Mouse (Mus musculus) heart, embryonic 13.5 days (tissue): ENCODE results near the gene Anapc15. TPM values are rescaled to one million over a fixed set of nuclear protein-coding genes. Genes with fewer than 3 reads are reported as not detected.
"Not testable (repeated sequence)": the region's sequence is repeated elsewhere in the genome, so short reads cannot be mapped to it uniquely, and the experiment has no call there.

Experiments
- ATAC-seq: fragments of 200-750 bp; cut with Nextera tagmentation; 2 replicates; pipeline ENCODE4 v1.8.0; 2017; ENCODE audit warnings: moderate TSS enrichment; ENCODE audit not compliant: insufficient number of reproducible peaks, low FRiP score, low TSS enrichment; ENCODE audit errors: extremely low read depth
- H3K27ac ChIP-seq: fragments of 300-500 bp; sonication (generic); replicated peaks from 2 replicates; pipeline ENCODE4 v1.5.1; 2015; ENCODE audit warnings: moderate library complexity, mild to moderate bottlenecking, inconsistent platforms
- H3K27me3 ChIP-seq: fragments of 300-500 bp; sonication (generic); replicated peaks from 2 replicates; pipeline ENCODE4 v1.6.1; 2015; ENCODE audit warnings: mild to moderate bottlenecking, inconsistent platforms
- H3K36me3 ChIP-seq: fragments of 300-500 bp; sonication (generic); 2 replicates; pipeline ENCODE4 v1.6.1; 2015; ENCODE audit warnings: mild to moderate bottlenecking, inconsistent platforms
- H3K4me1 ChIP-seq: fragments of 300-500 bp; sonication (generic); 2 replicates; pipeline ENCODE4 v1.6.1; 2015; ENCODE audit warnings: inconsistent platforms
- H3K4me2 ChIP-seq: fragments of 300-500 bp; sonication (generic); 2 replicates; pipeline ENCODE4 v1.6.1; 2015; ENCODE audit warnings: inconsistent platforms, mild to moderate bottlenecking, moderate library complexity
- H3K4me3 ChIP-seq: fragments of 300-500 bp; sonication (generic); 2 replicates; pipeline ENCODE4 v1.5.1; 2015; ENCODE audit warnings: moderate library complexity, mild to moderate bottlenecking, inconsistent platforms
- H3K9ac ChIP-seq: fragments of 300-500 bp; sonication (generic); 2 replicates; pipeline ENCODE4 v1.6.1; 2015; ENCODE audit warnings: inconsistent platforms, mild to moderate bottlenecking, moderate library complexity
- H3K9me3 ChIP-seq: fragments of 300-500 bp; sonication (generic); 2 replicates; pipeline ENCODE4 v1.6.1; 2016; ENCODE audit warnings: inconsistent platforms
- WGBS: fragments of 180-500 bp; shearing (Covaris S2); methylation state at CpG from one replicate; pipeline ENCODE4 v1.1.7; 2015; ENCODE audit warnings: mixed read lengths; 5-methylcytosine and 5-hydroxymethylcytosine counted together
- microRNA-seq: library from miRNA; unstranded; fragments of <30 nt; microRNA quantifications from one replicate; pipeline ENCODE4, GENCODE M21; 2016
- polyA plus RNA-seq: library from polyadenylated mRNA; unstranded; fragments of >200 nt; fragmentation: Nextera tagmentation; extraction: Ambion mirVana; gene quantifications from 2 replicates; pipeline ENCODE4 v1.2.1, GENCODE M21; 2015

The Anapc15 gene
- polyA plus RNA-seq, 1 experiment from 2014 or later = 61.7 TPM

DNA sequence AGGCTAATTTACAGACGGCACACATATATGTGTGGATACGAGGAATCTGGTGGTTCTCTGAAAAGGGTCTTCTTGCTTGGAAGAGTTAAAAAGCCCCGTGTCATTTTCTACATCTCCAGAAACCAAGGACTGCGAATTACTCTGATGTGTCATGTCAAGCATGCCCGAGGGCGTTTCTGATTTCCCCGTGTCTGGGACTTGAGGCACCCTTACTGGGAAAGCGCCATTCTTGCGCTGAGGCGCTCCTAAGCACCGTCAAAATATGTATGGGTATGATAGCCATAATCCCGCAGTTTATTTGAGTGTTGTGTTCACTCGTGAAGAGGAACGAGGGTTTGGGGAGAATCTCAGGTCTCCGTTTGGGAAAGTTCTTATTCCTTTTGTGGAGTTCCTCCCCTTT lies 69.8 kb downstream of the Anapc15 start:
- 4% methylated on average over 15 of the region's 15 CpGs for WGBS
- Histone ChIP-seq H3K9me3 (no peaks in the 10 kb centered on the region), H3K27ac (peak overlapping the region; percentile 80), H3K4me2 (peak overlapping the region; percentile 68), H3K27me3 (no peaks in the 10 kb centered on the region), H3K4me3 (peak overlapping the region; percentile 89), H3K36me3 (0 out of 2 replicates have a peak, but pooled peaks cover 2% of the 10 kb centered on the region), H3K9ac (peak overlapping the region; percentile 87), H3K4me1 (peaks cover 34% of the 10 kb centered on the region)
- ATAC-seq = no peak

DNA sequence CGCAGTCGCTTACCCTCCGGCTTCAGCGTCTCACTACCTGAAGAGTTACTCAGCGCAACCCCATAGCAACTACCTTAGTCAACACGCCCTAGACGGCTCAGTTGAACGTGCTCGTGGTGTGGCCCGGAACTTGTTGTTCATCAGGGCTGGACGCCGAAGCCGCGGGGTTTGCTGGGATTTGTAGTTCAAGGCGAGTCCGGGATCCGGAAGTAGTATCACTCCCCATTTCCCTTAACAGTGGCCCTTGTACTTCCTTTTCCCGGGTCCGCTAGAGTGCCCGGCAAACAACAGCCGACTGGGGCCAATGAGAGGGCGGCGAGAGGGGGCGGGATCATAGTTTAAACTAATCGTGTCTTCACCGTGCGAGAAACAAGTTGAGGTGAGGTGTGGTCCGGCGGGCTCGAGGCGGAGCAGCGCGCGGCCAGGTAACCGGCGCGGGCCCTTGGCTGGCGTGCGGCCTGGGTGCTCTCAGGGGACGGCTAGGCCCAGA lies 70.3 kb downstream of the Anapc15 start, which contains the start of the genes Lrrc51 and Numa1:
Lrrc51 (minus strand) TSS at position 145 of the 490 bp plus-strand sequence.
Numa1 (plus strand) TSS at position 361 of the 490 bp plus-strand sequence.
- peak within 1 kb of the TSS; percentile 82 for H3K4me2 ChIP-seq
- peak; percentile 97 for ATAC-seq
- H3K9ac ChIP-seq = peak within 1 kb of the TSS; percentile 93
- peaks cover 34% of the 10 kb centered on the region for H3K4me1 ChIP-seq
- peak within 1 kb of the TSS; percentile 80 for H3K27ac ChIP-seq
- H3K4me3 ChIP-seq = peak within 1 kb of the TSS; percentile 89
- H3K36me3 ChIP-seq = 0 out of 2 replicates have a peak, but pooled peaks cover 4% of the 10 kb centered on the region
- no peaks in the 10 kb centered on the region for H3K27me3 ChIP-seq
- no peaks in the 10 kb centered on the region for H3K9me3 ChIP-seq
- WGBS = under 1% methylated on average over 40 of the region's 40 CpGs

DNA sequence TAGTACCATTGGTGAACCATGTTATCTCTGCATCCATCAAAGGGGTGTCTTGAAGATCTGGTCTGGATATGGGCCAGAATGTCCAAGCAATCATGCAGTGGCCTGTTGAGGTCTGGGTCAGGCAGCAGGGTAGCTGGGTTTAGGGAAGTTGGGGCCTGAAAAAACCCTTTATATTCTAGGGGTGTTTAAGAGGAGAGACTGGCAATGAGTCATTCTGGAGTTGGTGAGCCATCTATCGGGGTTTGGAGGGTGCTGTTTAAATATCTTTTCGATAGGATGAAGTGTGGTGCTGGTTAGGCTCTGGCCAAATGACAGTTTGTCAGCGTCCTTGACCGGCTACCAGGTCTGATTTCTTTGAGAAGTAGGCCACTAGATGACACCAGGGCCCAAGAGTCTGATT lies 72.4 kb downstream of the Anapc15 start:
- Histone ChIP-seq H3K27me3 (no peaks in the 10 kb centered on the region), H3K4me3 (no peak overlapping the region), H3K4me2 (no peak overlapping the region), H3K9me3 (no peaks in the 10 kb centered on the region), H3K4me1 (peaks cover 34% of the 10 kb centered on the region), H3K36me3 (peaks cover 5% of the 10 kb centered on the region; the same call in 1 of the 2 replicates), H3K27ac (no peak overlapping the region), H3K9ac (peak overlapping the region; percentile 40; the same call in 1 of the 2 replicates)
- WGBS = 89% methylated on average over 4 of the region's 4 CpGs
- ATAC-seq = no peak

DNA sequence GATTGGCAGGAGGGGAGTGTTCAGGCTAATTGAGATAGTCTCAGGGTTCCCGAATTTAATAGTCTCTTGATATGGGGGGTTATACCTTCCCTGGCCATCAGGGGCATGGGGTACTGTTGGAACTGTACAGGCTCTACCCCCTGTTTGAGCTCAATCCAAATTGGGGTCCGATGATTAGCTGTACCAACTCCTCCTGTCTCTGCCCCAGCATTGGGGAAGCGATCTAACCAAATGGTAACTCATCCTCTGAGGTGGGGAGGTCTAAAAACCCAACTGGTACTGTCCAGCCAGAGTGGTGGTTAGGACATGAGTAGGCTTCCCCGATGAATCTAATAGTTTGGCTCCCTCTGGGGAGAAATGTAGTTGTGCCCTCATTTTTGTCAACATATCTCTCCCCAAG lies 73.5 kb downstream of the Anapc15 start:
- no peak overlapping the region for H3K9ac ChIP-seq
- peaks cover 34% of the 10 kb centered on the region for H3K4me1 ChIP-seq
- H3K4me2 ChIP-seq = no peak overlapping the region
- no peaks in the 10 kb centered on the region for H3K27me3 ChIP-seq
- H3K4me3 ChIP-seq = no peak overlapping the region
- WGBS = 91% methylated on average over 4 of the region's 4 CpGs
- H3K9me3 ChIP-seq = no peaks in the 10 kb centered on the region
- H3K36me3 ChIP-seq = peaks cover 5% of the 10 kb centered on the region; the same call in 1 of the 2 replicates
- ATAC-seq = no peak
- H3K27ac ChIP-seq = no peak overlapping the region

DNA sequence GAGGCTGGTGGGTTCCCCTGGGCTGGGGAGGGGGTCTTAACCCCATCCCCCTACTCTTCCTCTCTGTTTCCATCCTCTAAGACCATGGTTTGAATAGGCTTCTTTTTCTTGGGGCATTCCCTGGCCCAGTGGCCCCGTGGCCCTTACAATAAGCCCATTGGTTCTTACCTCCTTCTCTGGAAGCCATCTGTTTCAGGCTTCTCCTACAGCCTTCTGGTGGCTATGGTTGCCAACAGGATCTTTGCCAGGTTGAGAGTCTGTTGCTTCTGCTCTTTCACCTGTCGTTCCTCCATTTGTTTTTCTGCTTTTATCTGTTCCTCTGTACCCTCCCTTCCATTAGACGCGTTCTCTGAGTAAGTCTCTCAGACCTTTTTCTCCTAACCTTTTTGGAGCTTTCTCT lies 74.1 kb downstream of the Anapc15 start:
- no peak overlapping the region for H3K4me3 ChIP-seq
- H3K36me3 ChIP-seq = peaks cover 5% of the 10 kb centered on the region; the same call in 1 of the 2 replicates
- no peak overlapping the region for H3K4me2 ChIP-seq
- WGBS = 92% methylated on average over 4 of the region's 4 CpGs
- H3K27me3 ChIP-seq = no peaks in the 10 kb centered on the region
- ATAC-seq = no peak
- H3K27ac ChIP-seq = no peak overlapping the region
- H3K9ac ChIP-seq = no peak overlapping the region
- no peaks in the 10 kb centered on the region for H3K9me3 ChIP-seq
- peaks cover 32% of the 10 kb centered on the region for H3K4me1 ChIP-seq

DNA sequence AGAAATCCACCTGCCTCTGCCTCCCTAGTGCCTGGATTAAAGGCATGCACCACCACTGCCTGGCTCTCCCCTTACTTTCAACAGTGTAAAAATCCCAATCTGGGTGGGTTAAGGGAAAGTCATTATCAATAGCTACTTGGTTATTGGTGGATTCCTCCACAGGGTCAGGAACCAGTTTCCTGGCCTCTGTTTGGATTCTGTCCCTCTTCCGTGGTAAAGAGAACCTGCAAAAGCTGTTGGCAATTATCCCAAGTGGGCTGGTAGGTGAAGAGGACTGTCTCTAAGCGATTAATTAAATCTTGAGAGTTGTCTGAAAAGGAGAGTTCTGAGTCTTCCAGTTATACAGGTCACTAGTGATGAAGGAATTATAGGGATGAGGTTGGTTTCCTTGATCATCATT lies 74.8 kb downstream of the Anapc15 start:
- Histone ChIP-seq H3K27ac (no peak overlapping the region), H3K36me3 (peaks cover 5% of the 10 kb centered on the region; the same call in 1 of the 2 replicates), H3K27me3 (no peaks in the 10 kb centered on the region), H3K4me2 (no peak overlapping the region), H3K4me1 (peaks cover 25% of the 10 kb centered on the region), H3K9me3 (no peaks in the 10 kb centered on the region), H3K9ac (no peak overlapping the region), H3K4me3 (no peak overlapping the region)
- no peak for ATAC-seq
- WGBS = 78% methylated on average over 2 of the region's 2 CpGs

DNA sequence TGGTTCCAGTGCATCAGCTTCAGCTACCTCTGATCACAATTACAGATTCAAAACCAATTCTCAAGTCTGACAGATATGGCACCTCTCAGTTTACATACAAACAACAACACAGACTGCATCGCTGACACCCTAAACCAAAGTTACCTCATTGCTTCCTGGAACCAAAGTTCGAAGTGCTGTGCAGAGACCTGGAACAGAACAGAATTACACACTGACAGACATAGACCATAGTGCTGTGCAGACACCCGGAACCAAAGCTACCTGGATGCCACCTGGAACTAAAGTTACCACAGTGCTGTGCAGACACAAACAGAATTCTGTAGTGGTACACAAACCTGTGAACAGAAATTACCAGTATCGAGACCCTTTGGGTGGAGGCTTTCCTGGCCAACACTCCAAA lies 76.2 kb downstream of the Anapc15 start:
- Histone ChIP-seq H3K4me1 (peaks cover 20% of the 10 kb centered on the region), H3K27me3 (no peaks in the 10 kb centered on the region), H3K36me3 (peaks cover 5% of the 10 kb centered on the region; the same call in 1 of the 2 replicates), H3K27ac (no peak overlapping the region), H3K4me2 (no peak overlapping the region), H3K9me3 (no peaks in the 10 kb centered on the region), H3K9ac (no peak overlapping the region), H3K4me3 (no peak overlapping the region)
- 93% methylated on average over 4 of the region's 4 CpGs for WGBS
- no peak for ATAC-seq

DNA sequence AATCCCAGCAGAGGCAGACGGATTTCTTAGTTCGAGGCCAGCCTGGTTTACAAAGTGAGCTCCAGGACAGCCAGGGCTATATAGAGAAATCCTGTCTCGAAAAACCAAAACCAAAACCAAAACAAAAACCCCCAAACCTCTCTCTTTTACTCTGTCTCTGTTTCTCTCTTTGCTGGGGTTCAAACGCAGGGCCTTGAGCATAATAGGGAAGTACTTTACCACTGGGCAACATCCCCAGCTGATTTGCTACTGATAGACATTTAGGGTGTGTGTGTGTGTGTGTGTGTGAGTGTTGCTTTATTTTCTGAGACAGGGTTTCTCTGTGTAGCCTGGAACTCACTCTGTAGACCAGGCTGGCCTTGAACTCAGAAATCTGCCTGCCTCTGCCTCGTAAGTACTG lies 85.5 kb downstream of the Anapc15 start:
- not testable (repeated sequence) for H3K27me3 ChIP-seq, H3K4me2 ChIP-seq, H3K4me3 ChIP-seq, H3K36me3 ChIP-seq, ATAC-seq, H3K9me3 ChIP-seq, H3K27ac ChIP-seq, H3K4me1 ChIP-seq, H3K9ac ChIP-seq
- WGBS = 88% methylated on average over 5 of the region's 5 CpGs

Small RNA genes within 50 kb of the gene (microRNA-seq; reads per million reads assigned to microRNA genes)
- gene Gm22655 = not detected

Other genes with a start within 250 kb of the Anapc15 start
- gene Clpb, start 200.1 kb upstream of the Anapc15 start, polyA plus RNA-seq = 47.0 and 52.3 TPM in 2 replicates
- gene Phox2a, start 45.4 kb upstream of the Anapc15 start, polyA plus RNA-seq = 0.11 and 0.32 TPM in 2 replicates
- 44.9 and 56.3 TPM in 2 replicates for gene Inppl1, start 25.5 kb upstream of the Anapc15 start, polyA plus RNA-seq
- gene Folr2, start 6.5 kb upstream of the Anapc15 start, polyA plus RNA-seq = 1.6 and 1.8 TPM in 2 replicates
- 4.7 and 6.4 TPM in 2 replicates for gene Folr1, start 7.1 kb downstream of the Anapc15 start, polyA plus RNA-seq
- 140 and 155 TPM in 2 replicates for gene Lamtor1, start 42.2 kb downstream of the Anapc15 start, polyA plus RNA-seq
- gene Tomt, start 42.6 kb downstream of the Anapc15 start, polyA plus RNA-seq = 0.10 and 0.27 TPM in 2 replicates
- 4.1 and 5.1 TPM in 2 replicates for gene Lrrc51, start 70.2 kb downstream of the Anapc15 start, polyA plus RNA-seq
- gene Numa1, start 70.4 kb downstream of the Anapc15 start, polyA plus RNA-seq = 39.7 and 41.7 TPM in 2 replicates
- 1.5 and 1.9 TPM in 2 replicates for gene Il18bp, start 155.0 kb downstream of the Anapc15 start, polyA plus RNA-seq
- gene Rnf121, start 201.8 kb downstream of the Anapc15 start, polyA plus RNA-seq = 17.0 and 17.2 TPM in 2 replicates
- 19.3 and 25.2 TPM in 2 replicates for gene Xndc1, start 201.8 kb downstream of the Anapc15 start, polyA plus RNA-seq
- gene Xntrpc, start 202.0 kb downstream of the Anapc15 start, polyA plus RNA-seq = 0.91 and 1.0 TPM in 2 replicates
- gene Trpc2, start 219.4 kb downstream of the Anapc15 start, polyA plus RNA-seq = not detected in 2 replicates
- gene Art1, start 238.0 kb downstream of the Anapc15 start, polyA plus RNA-seq = 3.5 and 4.7 TPM in 2 replicates
- gene Art5, start 245.8 kb downstream of the Anapc15 start, polyA plus RNA-seq = 0.83 and 1.5 TPM in 2 replicates